Mouse (Mus musculus) liver, adult 10 weeks (tissue): ENCODE results near the gene Pank3. TPM values are rescaled to one million over a fixed set of nuclear protein-coding genes. Genes with fewer than 3 reads are reported as not detected.

Experiments used
- polyA plus RNA-seq: library from polyadenylated mRNA; stranded (reverse); fragments of 350-450 nt; fragmentation: Illumina TruSeq; extraction: RNeasy Lipid Tissue Mini Kit (QIAGEN cat#74804); gene quantifications from one replicate; pipeline ENCODE4 v1.2.3, GENCODE M21; 2014; ENCODE audit warnings: low read depth, low replicate concordance

The Pank3 gene
- polyA plus RNA-seq = 65.5 TPM

DNA sequence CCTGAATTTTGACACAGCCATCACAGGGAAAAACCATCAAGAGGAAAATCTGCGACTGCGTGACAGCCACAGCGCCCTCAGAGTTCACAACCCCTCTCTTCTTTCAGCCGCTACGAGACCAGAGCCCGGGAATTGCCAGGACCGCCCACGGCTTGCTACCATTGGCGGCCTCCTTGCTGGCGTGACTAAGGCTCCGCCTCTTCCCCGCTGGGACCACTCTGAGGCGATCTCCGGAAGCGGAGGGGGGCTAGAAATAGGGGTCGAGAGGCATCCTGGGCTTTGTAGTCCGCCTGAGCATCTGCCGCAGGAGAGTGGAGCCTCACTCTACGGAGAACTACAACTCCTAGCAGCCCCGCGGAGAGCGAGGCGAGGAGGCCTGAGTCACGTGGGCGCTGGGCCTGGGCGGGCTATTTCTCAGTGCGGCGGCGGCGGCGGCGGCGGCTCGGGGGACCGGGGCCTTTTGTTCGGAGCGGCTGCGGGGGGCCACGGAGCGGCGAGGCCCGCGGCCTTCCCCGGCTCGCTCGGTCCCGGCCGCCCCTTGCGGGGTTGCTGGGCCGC is at the start of gene Pank3:
TSS of gene Pank3 (plus strand) at position 297 of the 558 bp plus-strand sequence.

DNA sequence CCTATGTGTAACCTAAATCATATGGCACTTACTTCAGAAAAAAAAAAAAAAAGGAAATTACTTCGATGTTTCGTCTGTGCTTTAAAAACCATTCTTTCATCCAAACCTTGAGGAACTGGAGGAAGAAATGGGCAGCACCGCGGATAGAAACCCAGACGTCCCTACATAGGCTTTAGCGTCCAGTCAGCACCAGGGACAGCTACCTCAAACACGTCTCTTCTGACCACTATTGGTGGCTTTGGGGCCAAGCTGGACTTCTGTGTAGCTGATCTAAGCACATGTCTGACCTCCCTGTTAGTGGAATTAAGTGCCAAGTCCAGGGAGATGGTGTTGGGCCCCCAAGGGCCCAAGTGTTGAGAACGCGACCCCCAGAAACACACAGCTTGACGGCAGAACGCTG is 29.6 kb downstream of the Pank3 start, which contains the start of gene Fbll1:
TSS of gene Fbll1 (minus strand) at position 11 of the 400 bp plus-strand sequence.

DNA sequence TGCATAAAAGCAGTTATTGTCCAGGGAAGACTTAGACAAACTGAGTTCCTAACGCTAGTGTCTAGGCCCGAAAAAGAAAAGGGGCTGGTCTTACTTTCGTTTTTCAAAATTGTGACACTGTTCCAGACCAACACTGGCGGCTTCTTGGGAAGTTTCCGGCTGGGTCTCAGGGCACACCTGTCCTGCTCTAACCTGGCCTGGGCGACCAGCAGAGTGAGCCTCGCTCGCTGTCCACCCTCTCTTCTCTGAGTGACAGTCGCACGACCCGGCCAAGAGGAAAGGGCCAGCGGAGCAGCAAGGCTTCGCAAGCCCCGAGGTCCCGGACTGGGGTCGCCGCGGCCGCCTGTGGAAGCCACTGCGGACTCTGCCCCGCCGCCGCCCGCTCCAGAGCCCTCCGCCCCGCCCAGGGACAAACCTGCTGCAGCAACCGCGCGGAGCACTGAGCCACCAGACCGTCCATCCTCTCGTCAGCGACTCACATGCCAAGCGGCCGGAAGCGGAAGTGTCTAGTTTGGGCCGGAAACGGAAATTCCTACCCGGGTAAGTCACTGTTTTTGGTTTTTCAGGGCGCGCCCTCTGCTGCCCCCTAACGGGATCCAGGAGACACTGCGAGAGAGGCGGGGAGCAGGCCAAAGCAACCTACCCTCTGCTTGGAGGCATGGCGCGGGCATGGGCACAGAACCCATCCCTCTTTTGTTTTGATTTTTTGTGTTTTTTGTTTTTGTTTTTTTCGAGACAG is 64.9 kb downstream of the Pank3 start, which contains the start of gene Rars:
TSS of gene Rars (minus strand) at position 485 of the 739 bp plus-strand sequence.

Other genes starting within 250 kb of the Pank3 start
- gene Fbll1, start 29.4 kb downstream of the Pank3 start, polyA plus RNA-seq = not detected
- 58.6 TPM for gene Rars, start 65.0 kb downstream of the Pank3 start, polyA plus RNA-seq
- 12.4 TPM for gene Wwc1, start 211.0 kb downstream of the Pank3 start, polyA plus RNA-seq